Mouse (Mus musculus): ENCODE data around the gene Pyy. TPM values are rescaled to one million over a fixed set of nuclear protein-coding genes. Genes with fewer than 3 reads are reported as not detected.
A peak's percentile ranks its signal among the peaks of the same experiment; 100 is the strongest.

The Pyy gene
- not detected for total RNA-seq (2022)

DNA sequence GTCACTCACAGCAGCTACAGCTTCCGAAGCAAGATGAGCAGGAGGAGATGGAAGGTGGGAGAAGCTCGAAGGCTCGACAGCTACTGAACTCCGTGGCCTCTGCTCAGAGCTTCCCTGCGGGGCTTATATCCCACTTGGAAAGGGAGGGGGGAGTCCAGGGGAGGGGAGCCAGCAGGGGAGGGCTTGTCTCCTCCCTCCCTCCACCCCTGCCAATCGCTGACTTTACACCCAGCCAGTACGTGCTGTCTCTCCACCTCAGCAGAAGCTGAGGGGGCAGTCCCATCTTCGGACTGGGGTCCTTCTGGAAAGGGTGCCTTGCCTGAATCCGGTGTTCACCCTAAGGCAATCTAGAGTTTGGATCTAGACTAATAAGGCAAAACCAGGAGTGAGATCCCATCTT lies at the start of gene Pyy:
Pyy (minus strand) TSS at position 101 of the 400 bp plus-strand sequence.
- DNase-seq (ENCODE audit: low spot score in 2 of 2): no peak

DNA sequence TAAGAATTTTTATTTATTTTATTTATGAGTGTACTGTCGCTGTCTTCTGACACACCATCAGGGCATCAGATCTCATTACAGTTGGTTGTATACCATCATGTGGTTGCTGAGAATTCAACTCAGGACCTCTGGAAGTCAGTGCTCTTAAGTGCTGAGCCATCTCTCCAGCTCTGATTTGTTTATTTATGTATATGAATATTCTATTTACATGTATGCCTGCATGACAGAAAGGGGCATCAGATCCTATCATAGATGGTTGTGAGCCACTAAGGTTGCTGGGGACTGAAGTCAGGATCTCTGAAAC lies 49.1 kb upstream of the Pyy start:
- no peak for DNase-seq (ENCODE audit: low spot score in 2 of 2)

DNA sequence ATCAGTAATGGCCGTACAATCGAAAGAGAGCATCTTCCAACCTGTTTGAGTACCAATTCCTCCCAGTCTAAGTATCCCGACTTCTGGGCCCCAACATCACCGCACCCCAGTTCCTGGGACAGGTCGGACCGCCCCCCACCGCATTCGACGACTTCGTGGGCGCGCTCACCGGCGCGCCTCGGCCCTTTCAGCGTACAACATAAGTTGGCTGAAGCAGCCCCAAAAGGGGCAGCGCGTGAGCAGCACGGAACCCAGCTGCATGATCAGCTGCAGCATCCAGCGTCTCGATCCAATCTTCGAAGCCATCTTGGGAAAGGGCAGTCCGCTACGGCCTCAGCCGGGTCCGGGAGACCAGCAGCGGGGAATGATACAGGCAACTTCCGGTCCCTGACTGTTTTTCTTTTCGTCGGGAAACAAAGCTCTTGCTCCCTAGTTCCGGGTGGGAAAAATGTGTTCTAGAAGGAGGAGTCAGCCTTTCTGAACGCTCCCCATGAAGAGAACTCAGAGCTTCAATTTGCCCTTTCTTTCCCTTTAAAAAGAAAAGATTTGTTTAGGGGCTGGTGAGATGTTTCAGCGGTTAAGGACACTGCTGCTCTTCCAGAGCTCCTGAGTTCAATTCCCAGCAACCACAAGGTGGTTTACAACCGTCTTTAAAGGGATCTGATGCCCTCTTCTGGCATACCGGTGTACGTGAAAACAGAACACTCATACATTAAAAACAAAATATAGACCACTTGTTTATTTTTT lies 48.6 kb upstream of the Pyy start, which contains the start of gene Tmem101:
Tmem101 (minus strand) TSS at position 366 of the 747 bp plus-strand sequence.
- peak; percentile 83 to 88 for DNase-seq (ENCODE audit: low spot score in 2 of 2)

DNA sequence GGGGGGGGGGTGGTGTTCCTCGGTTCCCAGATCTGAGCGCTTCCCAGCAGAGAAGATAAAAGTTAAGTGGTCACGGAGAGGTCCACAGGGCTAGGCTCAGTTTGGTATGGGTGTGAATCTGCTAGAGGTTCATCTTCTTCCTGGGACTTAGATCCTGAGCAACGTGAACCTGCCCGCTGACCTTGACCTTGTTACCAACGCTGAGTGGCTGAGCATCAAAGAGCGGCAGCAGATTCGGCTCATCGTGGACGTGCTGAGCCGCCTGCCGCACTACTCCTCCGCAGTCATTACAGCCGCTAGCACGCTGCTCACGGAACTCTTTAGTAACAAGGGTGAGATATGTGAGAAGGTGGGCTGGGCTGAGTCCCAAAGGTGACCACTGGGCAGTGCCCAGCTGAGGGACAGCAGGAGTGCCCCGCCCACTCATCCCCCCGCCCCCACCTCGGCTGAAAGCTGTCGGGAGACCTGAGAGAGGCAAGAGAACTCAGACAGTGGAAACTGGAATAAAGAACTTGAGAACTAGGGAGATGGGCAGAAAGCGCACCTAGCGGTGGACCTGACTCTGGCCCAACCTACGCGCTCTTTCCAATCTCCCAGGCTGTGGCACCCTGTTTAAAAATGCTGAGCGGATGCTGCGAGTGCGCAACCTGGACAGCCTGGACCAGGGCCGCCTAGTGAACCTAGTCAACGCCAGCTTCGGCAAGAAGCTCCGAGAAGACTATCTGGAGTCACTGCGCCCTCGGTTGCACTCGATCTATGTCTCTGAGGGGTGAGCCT lies 39.8 kb upstream of the Pyy start:
- DNase-seq (ENCODE audit: low spot score in 2 of 2): no peak

GRCm38 (mm10) chr11:102146531-102146930 lies 38.9 kb upstream of the Pyy start:
- DNase-seq (ENCODE audit: low spot score in 2 of 2): no peak

- no peak for DNase-seq (ENCODE audit: low spot score in 2 of 2)
These were observed 38.4 kb upstream of the Pyy start for GRCm38 (mm10) chr11:102146005-102146404.

DNA sequence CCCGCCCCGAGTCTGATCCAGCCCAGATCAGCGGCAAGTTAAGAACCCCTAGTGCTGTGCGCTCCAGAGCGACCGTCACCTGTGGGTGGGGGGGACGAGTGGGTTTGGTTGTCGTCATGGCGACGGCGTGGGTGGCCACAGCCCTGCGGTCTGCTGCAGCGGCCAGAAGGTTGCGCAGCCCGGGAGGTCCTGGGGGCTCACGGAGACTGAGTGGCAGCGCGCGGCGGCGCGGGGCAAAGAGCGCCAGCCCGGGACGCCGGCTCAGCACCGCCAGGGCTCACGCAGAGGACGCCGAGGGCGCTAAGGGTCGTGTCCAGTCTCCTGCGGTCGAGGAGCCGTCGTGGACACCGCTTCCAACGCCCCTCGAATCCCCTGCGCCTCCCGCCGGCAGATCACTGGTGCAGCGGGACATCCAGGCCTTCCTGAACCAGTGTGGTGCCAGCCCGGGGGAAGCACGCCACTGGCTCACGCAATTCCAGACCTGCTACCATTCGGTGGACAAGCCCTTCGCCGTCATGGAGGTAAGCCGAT lies 37.9 kb upstream of the Pyy start, which contains the start of gene Nags:
Nags (plus strand) TSS at position 43 of the 531 bp plus-strand sequence.
- no peak for DNase-seq (ENCODE audit: low spot score in 2 of 2)

DNA sequence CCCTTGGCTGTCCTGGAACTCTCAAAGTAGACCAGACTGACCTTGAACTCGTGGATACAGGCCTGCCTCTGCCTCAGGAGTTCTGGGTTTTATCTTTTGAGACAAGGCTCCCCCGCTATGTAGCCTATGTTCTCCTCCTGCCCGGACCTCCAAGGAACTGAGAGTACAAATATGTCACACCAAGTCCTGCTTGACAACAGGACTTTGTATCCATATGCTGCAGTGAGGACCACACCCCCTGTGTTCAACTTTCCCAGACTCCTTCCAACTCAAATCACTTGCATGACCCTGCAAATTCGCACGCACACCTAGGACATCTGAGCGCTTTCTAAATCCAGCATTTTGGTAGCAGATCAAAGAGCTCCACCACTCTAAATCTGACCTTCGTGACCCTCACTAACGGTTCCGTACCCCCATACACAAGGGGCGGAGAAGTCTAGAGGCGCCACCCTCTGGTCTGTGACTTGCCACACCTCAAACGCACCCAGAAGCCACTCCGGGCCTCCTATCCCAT lies 37.4 kb upstream of the Pyy start:
- DNase-seq (ENCODE audit: low spot score in 2 of 2): no peak

- DNase-seq (ENCODE audit: low spot score in 2 of 2): no peak
These were observed 34.7 kb upstream of the Pyy start for GRCm38 (mm10) chr11:102142355-102142754.

DNA sequence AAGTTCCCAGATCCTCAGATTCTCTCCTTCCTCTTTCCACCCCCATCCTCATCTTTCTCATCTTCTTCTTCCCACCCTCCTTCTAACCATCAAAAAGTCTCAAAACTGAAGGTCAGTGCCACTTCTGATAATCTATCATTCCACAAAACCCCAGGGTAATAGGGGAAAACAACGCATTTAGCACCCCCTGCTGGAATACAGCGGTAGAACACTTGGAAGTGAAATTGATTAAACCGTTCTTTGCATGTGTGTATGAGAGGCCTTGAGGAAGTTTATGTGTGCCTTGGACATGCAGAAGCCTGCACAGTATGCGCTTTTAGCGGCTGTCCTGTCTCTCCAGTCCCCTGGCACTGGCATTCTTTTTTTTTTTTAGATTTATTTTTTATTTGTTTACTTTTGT lies 32.9 kb upstream of the Pyy start:
- peak in 1 of 2 experiments; percentile 23 for DNase-seq (ENCODE audit: low spot score in 2 of 2)

GRCm38 (mm10) chr11:102138447-102138740 lies 30.8 kb upstream of the Pyy start:
- no peak for DNase-seq (ENCODE audit: low spot score in 2 of 2)

DNA sequence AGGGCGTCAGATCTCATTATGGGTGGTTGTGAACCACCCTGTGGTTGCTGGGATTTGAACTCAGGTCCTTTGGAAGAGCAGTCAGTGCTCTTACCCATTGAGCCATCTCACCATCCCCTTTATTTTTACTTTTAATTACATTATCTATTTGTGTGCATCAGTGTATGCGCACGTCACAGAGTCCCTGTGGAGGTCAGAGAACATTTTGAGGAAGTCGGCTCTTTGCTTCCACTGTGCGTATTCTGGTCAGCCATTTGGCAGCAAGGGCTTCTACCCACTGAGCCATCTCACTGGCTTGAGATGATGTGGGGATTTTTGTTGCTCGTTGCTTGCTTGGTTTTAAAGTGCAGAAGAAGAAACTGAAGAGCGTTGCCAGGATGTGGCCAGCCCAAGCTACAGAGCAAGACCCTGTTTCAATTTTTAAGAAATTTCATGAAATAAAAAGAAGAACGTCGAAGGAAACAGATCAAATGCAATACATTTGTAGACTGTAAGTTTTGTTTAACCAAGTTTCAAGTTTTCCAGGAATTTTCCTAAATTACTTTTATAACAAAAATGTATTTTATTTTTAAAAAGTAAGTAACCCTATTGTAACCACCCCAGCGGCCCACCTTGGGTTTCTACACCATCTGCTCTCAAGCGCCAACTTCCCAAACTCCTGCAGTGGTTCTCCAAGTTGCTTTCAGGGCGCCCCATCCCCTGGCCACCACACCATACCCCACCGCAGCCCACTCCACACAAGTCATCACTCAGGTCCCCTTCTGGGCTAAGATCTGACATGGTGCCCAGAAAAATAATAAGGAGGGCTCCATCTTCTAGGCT lies 30.2 kb upstream of the Pyy start:
- no peak for DNase-seq (ENCODE audit: low spot score in 2 of 2)

- no peak for DNase-seq (ENCODE audit: low spot score in 2 of 2)
These were observed 26.9 kb upstream of the Pyy start for GRCm38 (mm10) chr11:102134516-102134915.

DNA sequence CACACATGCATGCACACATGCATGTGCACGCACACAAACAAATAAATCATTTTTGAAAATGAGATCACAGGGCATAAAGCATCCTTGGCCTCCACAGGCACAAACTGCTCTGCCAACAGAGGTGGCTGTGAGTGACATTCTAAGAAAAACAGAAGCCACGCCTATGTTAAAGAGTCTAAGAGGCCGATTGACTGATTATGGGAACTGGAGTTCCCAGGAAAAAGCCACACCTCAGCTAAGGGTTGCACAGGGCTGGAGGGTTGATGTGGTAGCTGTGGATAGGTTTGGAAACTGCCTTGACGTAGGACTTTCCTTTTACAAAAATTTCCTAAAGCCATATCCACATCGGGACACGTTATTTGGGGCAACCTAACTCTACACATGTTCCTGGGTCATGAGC lies 9.8 kb upstream of the Pyy start:
- DNase-seq (ENCODE audit: low spot score in 2 of 2): no peak

GRCm38 (mm10) chr11:102116241-102116640 lies 8.6 kb upstream of the Pyy start:
- DNase-seq (ENCODE audit: low spot score in 2 of 2): no peak

GRCm38 (mm10) chr11:102111576-102111975 lies 3.9 kb upstream of the Pyy start:
- no peak for DNase-seq (ENCODE audit: low spot score in 2 of 2)

GRCm38 (mm10) chr11:102106911-102107310 lies 721 bp downstream of the Pyy start:
- DNase-seq (ENCODE audit: low spot score in 2 of 2): no peak

DNA sequence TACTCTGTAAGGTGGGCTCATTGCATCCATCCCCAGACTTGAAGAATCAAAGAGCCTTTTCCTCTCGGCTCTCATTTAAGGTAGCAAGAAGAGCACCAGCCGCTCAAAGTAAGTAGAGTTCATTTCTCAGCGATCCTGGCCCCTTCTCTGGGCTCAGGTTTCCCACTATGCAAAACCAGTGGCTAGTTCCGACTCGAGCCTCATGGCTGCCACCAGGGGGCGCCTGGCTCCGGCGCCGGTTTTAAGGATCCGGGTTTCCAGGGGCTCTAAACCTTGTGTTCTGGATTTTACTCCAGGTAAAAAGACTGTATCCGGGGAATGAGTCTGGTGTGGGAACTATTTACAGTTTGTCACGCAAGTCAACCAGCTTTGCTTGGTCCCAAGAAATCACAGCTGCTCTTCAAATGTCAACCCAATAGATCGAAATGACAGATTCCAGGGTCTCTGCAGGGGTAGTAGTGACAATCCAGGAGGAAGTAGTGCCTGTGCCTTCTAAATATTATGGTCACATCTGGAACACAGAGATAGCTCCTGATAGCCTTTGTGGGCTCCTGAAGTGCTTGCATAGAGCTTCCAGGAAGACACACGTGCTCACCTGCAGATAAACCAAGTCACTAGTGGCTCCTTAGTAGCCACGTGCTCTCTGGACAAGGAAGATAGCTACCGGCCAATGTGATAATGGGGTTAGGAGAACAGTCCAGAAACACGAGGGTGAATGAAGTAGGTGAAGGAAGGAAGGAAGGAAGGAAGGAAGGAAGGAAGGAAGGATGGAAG lies 5.0 kb downstream of the Pyy start:
- peak in 1 of 2 experiments; percentile 26 for DNase-seq (ENCODE audit: low spot score in 2 of 2)

DNA sequence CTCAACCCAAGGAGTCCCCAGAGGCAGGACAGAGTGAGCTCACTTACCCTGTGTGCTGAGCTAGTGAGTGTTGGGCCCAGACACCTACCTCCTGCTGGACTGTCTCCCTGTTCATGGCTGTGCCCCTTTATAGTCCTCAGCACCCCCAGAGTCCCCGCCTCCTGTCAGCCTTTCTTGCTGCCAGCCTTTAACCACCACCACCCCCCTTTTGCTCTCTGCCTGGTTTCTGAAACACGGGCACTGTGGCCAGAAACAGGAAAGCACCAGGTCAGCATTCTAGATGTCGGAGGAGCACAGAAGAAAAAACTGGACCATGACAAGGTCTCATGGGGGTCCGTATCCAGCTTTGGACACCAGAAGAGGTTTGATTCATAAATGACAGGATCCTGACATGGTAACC lies 6.4 kb downstream of the Pyy start, which contains the start of gene Ppy:
Ppy (minus strand) TSS at position 101 of the 400 bp plus-strand sequence.
- DNase-seq (ENCODE audit: low spot score in 2 of 2): no peak

GRCm38 (mm10) chr11:102096887-102097391 lies 10.7 kb downstream of the Pyy start:
- DNase-seq (ENCODE audit: low spot score in 2 of 2): peak in 1 of 2 experiments; percentile 38

All from gastrocnemius, adult 8-10 months (tissue).